Mouse (Mus musculus) cerebellum, adult (tissue): ENCODE results near the gene Aldh4a1.

Experiments used
- ATAC-seq: cut with Nextera tagmentation; 2 replicates; pipeline ENCODE4 v1.9.2; 2017; ENCODE audit warnings: mild to moderate bottlenecking, moderate library complexity, mixed read lengths; ENCODE audit not compliant: insufficient number of reproducible peaks, low FRiP score, low TSS enrichment

The Aldh4a1 gene

DNA sequence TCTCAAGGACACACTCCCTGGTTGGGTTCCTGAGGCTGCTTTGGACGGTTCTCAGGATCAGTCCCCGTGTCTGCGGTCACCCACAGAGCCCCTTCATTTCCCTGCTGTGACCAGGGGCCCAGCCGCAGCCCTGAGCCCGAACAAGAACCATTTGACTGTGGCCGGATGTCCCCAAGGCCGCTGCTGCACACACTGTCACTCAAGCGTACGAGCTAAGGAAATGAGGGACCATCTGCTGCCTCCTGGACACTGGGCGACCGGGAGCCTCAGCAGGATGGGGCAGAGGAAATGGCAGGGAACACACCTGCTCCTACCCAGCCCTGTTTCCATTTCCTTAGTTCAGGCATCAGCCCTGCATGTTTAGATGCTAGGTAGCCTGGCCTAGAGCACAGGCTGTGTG, 28.2 kb downstream of the Aldh4a1 start:
- ATAC-seq: no peak

DNA sequence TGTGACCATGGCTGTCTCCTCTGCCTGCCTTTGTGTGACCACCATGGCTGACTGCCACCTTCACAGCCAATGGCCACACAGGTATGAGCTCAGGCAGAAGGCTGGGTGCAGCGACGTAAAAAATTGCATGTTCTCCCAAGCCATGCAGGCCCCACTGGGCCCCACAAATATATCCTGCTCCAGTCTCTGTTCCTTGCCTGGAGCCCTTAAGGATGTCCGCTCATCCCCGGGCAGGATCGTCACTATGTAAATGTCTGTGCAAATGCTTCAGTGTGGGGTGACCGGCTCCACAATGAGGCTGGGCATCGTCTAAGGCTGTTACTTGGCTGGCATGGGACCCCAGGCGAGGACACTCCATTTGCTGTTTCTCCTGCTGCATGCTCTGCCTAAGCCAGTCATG, 30.6 kb downstream of the Aldh4a1 start, which contains the start of gene Tas1r2:
Gene Tas1r2 (plus strand): TSS at position 301 of the 400 bp plus-strand sequence.
- no peak for ATAC-seq

DNA sequence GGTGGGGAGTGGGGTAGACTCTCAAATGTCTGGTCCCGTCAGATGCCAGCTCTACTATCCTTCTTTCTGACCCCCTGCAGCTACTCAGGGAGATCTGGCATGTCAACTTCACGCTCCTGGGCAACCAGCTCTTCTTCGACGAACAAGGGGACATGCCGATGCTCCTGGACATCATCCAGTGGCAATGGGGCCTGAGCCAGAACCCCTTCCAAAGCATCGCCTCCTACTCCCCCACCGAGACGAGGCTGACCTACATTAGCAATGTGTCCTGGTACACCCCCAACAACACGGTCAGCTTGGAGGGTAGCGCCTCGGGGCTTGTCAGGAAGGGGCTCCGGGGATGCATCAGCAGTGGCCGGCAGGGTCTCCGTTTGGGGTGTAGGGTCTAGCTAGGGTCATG, 39.2 kb downstream of the Aldh4a1 start:
- ATAC-seq: no peak

DNA sequence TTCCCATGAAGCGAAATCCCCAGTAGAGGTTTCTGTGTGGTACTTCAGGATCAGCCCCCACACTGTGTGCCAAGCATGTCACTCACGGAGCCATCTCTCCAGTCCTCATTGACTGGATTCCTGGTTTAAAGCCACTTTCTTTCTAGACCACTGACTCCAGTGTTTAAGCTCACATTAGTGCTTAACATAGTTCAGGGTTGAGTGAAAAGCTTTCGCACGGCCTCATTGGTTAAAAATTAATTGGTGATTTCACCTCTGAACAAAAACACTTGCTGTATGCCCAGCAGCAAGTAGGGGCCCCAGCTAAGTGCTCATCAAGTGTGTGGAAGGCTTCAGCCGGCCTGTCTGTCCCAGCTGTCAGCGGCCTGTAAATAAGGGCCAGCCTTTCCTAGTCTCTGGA, 45.0 kb downstream of the Aldh4a1 start:
- no peak for ATAC-seq

DNA sequence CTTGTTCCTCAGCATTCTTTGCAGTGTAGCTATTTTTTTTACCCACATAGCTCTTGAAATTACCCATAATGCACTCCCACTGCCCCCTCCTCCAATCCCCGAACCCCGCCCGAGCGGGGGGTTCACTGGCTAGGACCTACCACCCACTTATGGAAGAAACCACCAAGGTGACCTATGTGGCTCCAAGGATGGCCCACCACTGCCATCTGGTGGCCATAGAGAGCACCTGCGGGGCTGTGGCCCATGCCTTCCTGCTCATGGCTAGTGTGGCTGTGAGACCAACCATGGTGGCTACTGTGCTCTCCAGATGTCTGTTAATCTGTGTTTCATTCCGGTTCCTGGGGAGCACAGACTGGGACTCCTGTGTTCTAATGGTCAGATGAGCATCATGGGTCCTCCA, 47.2 kb downstream of the Aldh4a1 start:
- ATAC-seq: no peak

DNA sequence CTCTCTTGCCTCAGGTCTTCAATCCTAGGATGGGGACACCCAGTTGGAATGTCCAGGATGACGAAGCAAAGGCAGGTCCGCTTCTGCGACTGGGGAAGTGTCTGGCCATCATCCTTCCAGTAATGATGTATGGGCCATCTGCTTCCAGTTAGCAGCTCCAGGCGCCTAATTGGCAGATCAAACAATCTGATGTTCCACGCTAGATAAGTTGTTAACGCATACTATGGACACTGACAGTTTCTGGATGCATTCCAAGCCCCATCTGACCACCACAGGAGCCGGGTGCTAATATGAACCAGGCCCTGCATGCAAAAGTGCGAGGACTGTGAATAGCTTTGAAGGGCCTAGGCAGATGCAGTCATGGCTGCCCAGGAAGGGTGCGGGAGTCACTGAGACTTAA, 53.0 kb downstream of the Aldh4a1 start:
- ATAC-seq: no peak

DNA sequence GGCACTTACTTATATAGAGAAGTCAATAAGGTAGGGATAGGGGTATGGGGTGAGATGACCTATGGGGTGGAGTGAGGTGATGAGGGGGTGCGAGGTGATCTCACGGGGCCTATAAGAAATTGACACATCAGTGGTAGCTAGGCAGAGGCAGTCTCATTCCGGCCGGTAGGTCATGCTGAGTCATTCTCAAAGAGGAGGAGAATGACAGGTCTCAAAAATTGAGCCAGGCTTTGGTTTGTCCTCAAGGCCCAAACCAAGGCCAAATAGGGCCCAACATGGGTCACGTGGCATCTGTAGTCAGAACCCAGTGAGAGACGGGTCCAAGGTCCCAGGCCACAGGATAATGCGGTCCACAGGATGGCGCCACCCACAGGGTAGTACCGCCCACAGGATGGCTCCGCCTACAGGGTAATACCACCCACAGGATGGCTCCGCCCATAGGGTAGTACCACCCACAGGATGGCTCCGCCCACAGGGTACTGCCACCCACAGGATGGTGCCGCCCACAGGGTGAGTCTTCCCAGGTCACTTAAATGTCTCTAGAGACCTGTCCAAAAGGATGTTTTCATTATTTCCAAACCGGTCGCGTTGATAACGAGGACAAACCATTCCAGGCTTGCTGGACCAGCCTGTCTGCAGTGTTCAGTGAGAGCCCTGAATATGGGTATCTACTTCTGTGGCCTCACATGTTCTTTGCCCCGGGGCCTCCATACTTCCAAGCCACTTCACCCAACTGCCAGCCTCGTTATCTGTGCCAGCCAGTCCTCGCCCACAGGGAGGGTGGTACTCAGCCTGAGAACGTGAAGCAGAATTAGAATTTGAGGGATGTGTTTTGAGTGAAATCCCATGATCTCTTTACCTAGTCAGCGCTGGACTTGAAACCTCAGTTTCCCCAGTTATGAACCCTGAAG, 61.3 kb downstream of the Aldh4a1 start:
- ATAC-seq: no peak

DNA sequence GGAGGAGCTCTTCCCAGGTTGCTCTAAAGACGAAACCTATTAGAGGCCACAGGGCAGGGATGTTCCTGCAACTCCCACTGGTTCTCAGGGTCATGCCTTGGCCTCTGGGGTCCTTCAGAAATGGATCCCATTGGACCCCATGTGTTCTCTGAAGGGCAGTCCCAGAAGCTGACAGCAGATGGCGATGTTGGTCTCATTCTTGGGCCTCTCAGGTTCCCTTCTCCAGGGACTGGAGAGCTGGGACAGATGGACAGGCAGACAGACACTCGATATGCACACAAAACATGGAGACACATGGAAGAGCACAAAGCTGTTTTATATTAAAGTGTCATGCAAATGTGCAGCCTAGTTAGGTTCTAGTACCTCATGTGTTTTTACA, 62.0 kb downstream of the Aldh4a1 start:
- ATAC-seq: no peak

DNA sequence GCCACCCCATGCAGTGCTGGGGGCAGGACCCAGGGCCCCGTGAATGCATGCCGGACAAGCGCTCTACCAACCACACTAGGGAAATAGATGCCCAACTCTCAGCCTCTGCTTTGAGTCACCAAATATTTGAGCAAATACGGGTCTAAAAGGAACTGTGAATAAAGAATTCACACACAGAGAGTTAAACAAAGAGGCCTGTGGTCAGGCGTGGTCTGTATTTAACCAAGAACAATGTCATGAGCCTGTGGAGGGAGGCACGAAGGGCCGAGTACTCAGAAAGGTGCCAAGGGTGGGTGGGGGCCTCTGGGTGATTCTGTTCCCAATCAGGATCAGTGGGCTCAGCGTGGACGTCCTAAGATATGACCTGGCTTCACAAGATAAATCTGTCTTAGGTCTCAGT, 65.4 kb downstream of the Aldh4a1 start:
- ATAC-seq: no peak

DNA sequence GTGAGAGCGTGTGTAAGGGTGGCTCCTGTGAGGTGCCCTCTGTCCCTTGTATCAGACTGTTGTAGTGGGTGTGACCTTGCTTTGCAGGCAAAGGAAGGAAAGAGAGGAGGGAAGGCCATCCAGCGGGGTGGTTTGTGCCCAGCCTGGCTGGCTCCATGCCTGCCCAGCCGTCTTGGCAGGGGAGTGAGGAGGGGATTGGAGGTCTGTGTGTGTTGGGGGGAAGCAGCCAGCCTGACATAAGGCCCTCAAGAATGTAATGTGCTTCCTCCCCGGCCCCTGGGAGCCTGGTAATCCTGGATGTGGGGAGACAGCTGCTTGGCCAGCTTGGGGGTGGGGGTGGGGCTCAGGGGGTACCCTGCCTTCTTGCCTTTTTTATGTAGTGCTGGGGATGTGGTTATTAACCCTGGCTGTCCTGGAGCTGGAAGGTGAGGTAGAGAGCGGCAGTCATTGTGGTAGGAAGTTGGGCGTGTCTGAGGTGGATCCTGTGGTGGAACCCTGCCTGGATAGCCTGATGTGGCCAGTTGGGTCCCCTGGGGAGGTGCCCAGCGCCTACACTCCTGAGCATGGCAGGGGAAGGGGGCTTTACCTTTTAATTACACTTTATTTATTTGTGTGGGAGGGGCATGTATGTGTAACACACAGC, 67.1 kb downstream of the Aldh4a1 start:
- ATAC-seq: no peak

DNA sequence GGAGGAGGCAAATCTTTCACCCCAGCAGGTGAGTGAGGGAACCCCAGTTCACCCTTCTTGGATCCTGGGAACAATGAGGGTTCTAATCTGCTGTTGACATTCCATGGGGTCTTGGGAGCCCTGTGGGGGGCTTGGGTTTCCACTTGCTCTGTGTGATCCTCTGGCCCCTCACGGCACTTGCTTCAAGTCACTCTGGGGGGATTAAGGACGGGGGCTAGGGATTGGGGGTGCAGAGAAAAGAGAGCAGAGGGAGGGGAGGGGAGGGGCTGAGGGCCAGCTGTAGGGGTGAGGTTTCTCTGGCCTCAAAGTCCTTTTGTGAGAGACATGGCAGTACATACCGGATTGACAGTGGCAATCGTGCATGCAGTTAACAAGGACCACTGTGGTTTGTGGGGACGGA, 70.6 kb downstream of the Aldh4a1 start:
- no peak for ATAC-seq

DNA sequence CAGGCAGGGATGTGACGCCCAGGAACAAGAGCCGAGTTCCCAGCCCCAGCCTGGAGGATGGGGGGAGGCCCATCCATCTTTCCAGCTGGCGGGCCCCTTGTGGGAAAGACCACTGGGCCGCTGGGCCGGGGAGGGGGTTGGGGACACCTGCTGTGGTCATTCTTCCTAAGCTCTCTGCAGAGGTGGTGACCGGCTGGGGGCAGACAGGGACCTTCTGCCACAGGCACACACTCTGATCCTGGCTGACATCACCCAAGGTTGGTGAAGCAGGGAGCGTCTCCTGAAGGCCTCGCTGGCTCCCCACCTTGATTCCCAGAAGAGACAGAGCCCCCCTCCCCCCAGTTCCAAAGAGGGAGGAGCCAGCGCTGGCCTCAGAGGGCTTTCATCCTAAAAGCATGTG, 75.1 kb downstream of the Aldh4a1 start:
- no peak for ATAC-seq

DNA sequence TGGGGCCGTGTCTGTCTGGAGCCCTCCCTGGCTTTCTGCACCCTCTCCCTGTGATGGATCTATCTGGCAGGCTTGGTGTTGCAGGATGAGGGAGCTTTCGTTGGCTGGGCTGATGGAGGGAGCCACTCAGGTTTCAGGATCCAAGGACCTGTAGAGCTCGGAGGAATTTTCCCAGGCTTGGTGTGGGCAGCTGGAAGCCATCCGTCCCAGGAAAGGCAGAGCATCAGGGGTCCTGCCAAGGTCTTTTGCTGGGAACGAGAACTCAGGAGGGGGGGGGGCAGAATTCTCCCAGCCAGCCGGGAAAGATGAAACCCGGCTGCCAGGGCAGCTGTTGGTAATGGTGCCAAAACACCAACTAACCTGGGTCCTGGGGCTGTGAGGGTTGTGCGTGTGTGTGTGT, 75.9 kb downstream of the Aldh4a1 start:
- no peak for ATAC-seq
